Mouse (Mus musculus) kidney, adult 2 months (tissue): Measurements from ENCODE around the gene Ccnd2. TPM values are rescaled to one million over a fixed set of nuclear protein-coding genes. Genes with fewer than 3 reads are reported as not detected.
A peak's percentile ranks its signal among the peaks of the same experiment; 100 is the strongest.

ENCODE experiments used
- DNase-seq: peaks from one replicate; pipeline ENCODE4 v3.0.0; 2021
- H3K27ac ChIP-seq: fragments of 200-500 bp; 2 replicates; pipeline ENCODE4 v1.5.1; 2012; ENCODE audit warnings: low read depth, low read length, control low read depth, inconsistent platforms; ENCODE audit not compliant: insufficient read depth
- H3K27me3 ChIP-seq: fragments of 200-500 bp; replicated peaks from 2 replicates; pipeline ENCODE4 v1.6.1; 2012; ENCODE audit warnings: mild to moderate bottlenecking, moderate library complexity, low read length, inconsistent platforms; ENCODE audit not compliant: control insufficient read depth, insufficient read depth
- H3K36me3 ChIP-seq: fragments of 200-500 bp; 2 replicates; pipeline ENCODE4 v1.6.1; 2012; ENCODE audit warnings: mild to moderate bottlenecking, moderate library complexity, low read length, inconsistent platforms; ENCODE audit not compliant: control insufficient read depth, insufficient read depth
- H3K4me1 ChIP-seq: fragments of 200-500 bp; 2 replicates; pipeline ENCODE4 v1.6.1; 2011; ENCODE audit warnings: low read length; ENCODE audit not compliant: control insufficient read depth, insufficient read depth
- H3K4me3 ChIP-seq: fragments of 200-500 bp; 2 replicates; pipeline ENCODE4 v1.5.1; 2011; ENCODE audit warnings: mild to moderate bottlenecking, low read depth, low read length, control low read depth; ENCODE audit not compliant: insufficient read depth
- CTCF ChIP-seq: fragments of 200-500 bp; conservative IDR thresholded peaks from 2 replicates; pipeline ENCODE4 v1.5.1; 2011; ENCODE audit warnings: low read depth, mild to moderate bottlenecking, control low read depth, low read length, moderate library complexity, mixed read lengths; ENCODE audit not compliant: insufficient read depth, insufficient read length
- POLR2A ChIP-seq: fragments of 200-500 bp; IDR thresholded peaks from one replicate; pipeline ENCODE4 v1.6.1; 2011; ENCODE audit warnings: low read depth, low read length, control low read depth
- WGBS: fragments of 180-500 bp; shearing (Covaris S2); methylation state at CpG from one replicate; pipeline ENCODE4 v1.1.7; 2018; 5-methylcytosine and 5-hydroxymethylcytosine counted together
- polyA plus RNA-seq: library from polyadenylated mRNA; depleted of rRNA; stranded (reverse); fragments of >200 nt; gene quantifications from 2 replicates; pipeline ENCODE4 v1.2.3, GENCODE M21; 2012

The Ccnd2 gene
- polyA plus RNA-seq, 1 experiment = 27.7 TPM

GRCm38 (mm10) chr6:127147665-127148064 lies 4.3 kb downstream of the Ccnd2 start:
- H3K27me3 ChIP-seq = peaks cover 1% of the 10 kb centered on the region
- WGBS = 0% methylated on average over 4 of the region's 4 CpGs
- H3K36me3 ChIP-seq = no peaks in the 10 kb centered on the region
- DNase-seq = peak; percentile 90
- H3K4me1 ChIP-seq = no peaks in the 10 kb centered on the region
- H3K4me3 ChIP-seq = no peak overlapping the region
- TF ChIP-seq POLR2A (no peak), CTCF (peak; percentile 92)
- no peak overlapping the region for H3K27ac ChIP-seq

- no peak for DNase-seq
- TF ChIP-seq CTCF = no peak
- TF ChIP-seq POLR2A = no peak
- peaks cover 1% of the 10 kb centered on the region; the same call in 1 of the 2 replicates for H3K27me3 ChIP-seq
- H3K27ac ChIP-seq = no peak overlapping the region
- no peak overlapping the region for H3K4me3 ChIP-seq
- no peaks in the 10 kb centered on the region for H3K36me3 ChIP-seq
- no peaks in the 10 kb centered on the region for H3K4me1 ChIP-seq
- 83% methylated on average over 3 of the region's 3 CpGs for WGBS
Observed at GRCm38 (mm10) chr6:127146322-127146947, 5.6 kb downstream of the Ccnd2 start.

- WGBS = 64% methylated on average over 20 of the region's 20 CpGs
- Histone ChIP-seq H3K27ac (no peak overlapping the region), H3K4me1 (no peaks in the 10 kb centered on the region), H3K36me3 (no peaks in the 10 kb centered on the region), H3K4me3 (no peak overlapping the region), H3K27me3 (peaks cover 1% of the 10 kb centered on the region; the same call in 1 of the 2 replicates)
- TF ChIP-seq CTCF = no peak
- TF ChIP-seq POLR2A = no peak
- no peak for DNase-seq
Observed at GRCm38 (mm10) chr6:127145464-127146190, 6.4 kb downstream of the Ccnd2 start.

GRCm38 (mm10) chr6:127143576-127144288 lies 8.3 kb downstream of the Ccnd2 start:
- Histone ChIP-seq H3K36me3 (no peaks in the 10 kb centered on the region), H3K4me3 (no peak overlapping the region), H3K27me3 (no peaks in the 10 kb centered on the region), H3K4me1 (no peaks in the 10 kb centered on the region), H3K27ac (no peak overlapping the region)
- no peak for DNase-seq
- no peak for TF ChIP-seq CTCF
- TF ChIP-seq POLR2A = no peak
- WGBS = 85% methylated on average over 7 of the region's 7 CpGs

- TF ChIP-seq POLR2A (no peak), CTCF (no peak)
- WGBS = 80% methylated on average over 10 of the region's 10 CpGs
Observed at GRCm38 (mm10) chr6:127143124-127143520, 8.9 kb downstream of the Ccnd2 start.

GRCm38 (mm10) chr6:127142154-127143123 lies 9.6 kb downstream of the Ccnd2 start:
- TF ChIP-seq POLR2A (no peak), CTCF (peak; percentile 62)
- H3K27ac ChIP-seq = no peak overlapping the region
- no peaks in the 10 kb centered on the region for H3K36me3 ChIP-seq
- WGBS = 19% methylated on average over 10 of the region's 10 CpGs
- H3K27me3 ChIP-seq = no peaks in the 10 kb centered on the region
- H3K4me1 ChIP-seq = no peaks in the 10 kb centered on the region
- H3K4me3 ChIP-seq = no peak overlapping the region
- DNase-seq = peak; percentile 48

More at GRCm38 (mm10) chr6:127143124-127143520, 8.9 kb downstream of the Ccnd2 start:
- Histone ChIP-seq H3K27me3 (no peaks in the 10 kb centered on the region), H3K4me3 (no peak overlapping the region), H3K36me3 (no peaks in the 10 kb centered on the region), H3K4me1 (no peaks in the 10 kb centered on the region), H3K27ac (no peak overlapping the region)
- DNase-seq = no peak
